Mouse (Mus musculus) cerebral cortex, adult 2 months (tissue): ENCODE measurements around the gene Gm10277.

Experiments used
- WGBS: fragments of 180-500 bp; shearing (Covaris S2); methylation state at CpG from one replicate; pipeline ENCODE4 v1.1.7; 2018; 5-methylcytosine and 5-hydroxymethylcytosine counted together

Gene Gm10277

GRCm38 (mm10) chr11:77800491-77800868 lies 12.9 kb upstream of the Gm10277 start:
- WGBS: 30% methylated on average over 9 of the region's 9 CpGs

- 44% methylated on average over 5 of the region's 5 CpGs for WGBS
Observed at GRCm38 (mm10) chr11:77795216-77795615, 7.7 kb upstream of the Gm10277 start.

- WGBS: 3% methylated on average over 19 of the region's 19 CpGs
Observed at GRCm38 (mm10) chr11:77793238-77793930, 5.8 kb upstream of the Gm10277 start.

GRCm38 (mm10) chr11:77792566-77792909 lies 5.0 kb upstream of the Gm10277 start:
- 34% methylated on average over 7 of the region's 7 CpGs for WGBS

GRCm38 (mm10) chr11:77791752-77792565 lies 4.4 kb upstream of the Gm10277 start:
- 23% methylated on average over 12 of the region's 12 CpGs for WGBS

- WGBS: 34% methylated on average over 8 of the region's 8 CpGs
Observed at GRCm38 (mm10) chr11:77791241-77791727, 3.7 kb upstream of the Gm10277 start.

GRCm38 (mm10) chr11:77790286-77790685 lies 2.7 kb upstream of the Gm10277 start:
- WGBS: 15% methylated on average over 9 of the region's 9 CpGs

GRCm38 (mm10) chr11:77789512-77789911 lies 2.0 kb upstream of the Gm10277 start:
- WGBS: 96% methylated on average over 5 of the region's 5 CpGs

- WGBS: 38% methylated on average over 7 of the region's 7 CpGs
Observed at GRCm38 (mm10) chr11:77785768-77786561, 1.6 kb downstream of the Gm10277 start.

GRCm38 (mm10) chr11:77785396-77785767 lies 2.2 kb downstream of the Gm10277 start:
- WGBS: 37% methylated on average over 5 of the region's 5 CpGs

GRCm38 (mm10) chr11:77784894-77785293 lies 2.7 kb downstream of the Gm10277 start:
- WGBS: 63% methylated on average over 9 of the region's 9 CpGs

- WGBS: 26% methylated on average over 18 of the region's 18 CpGs
Observed at GRCm38 (mm10) chr11:77783747-77784646, 3.5 kb downstream of the Gm10277 start.

- 33% methylated on average over 10 of the region's 10 CpGs for WGBS
Observed at GRCm38 (mm10) chr11:77783211-77783746, 4.3 kb downstream of the Gm10277 start.

GRCm38 (mm10) chr11:77782104-77782815 lies 5.3 kb downstream of the Gm10277 start:
- WGBS: 75% methylated on average over 7 of the region's 7 CpGs

GRCm38 (mm10) chr11:77781088-77781487 lies 6.5 kb downstream of the Gm10277 start:
- 47% methylated on average over 7 of the region's 7 CpGs for WGBS

- WGBS: 81% methylated on average over 1 of the region's 1 CpGs
Observed at GRCm38 (mm10) chr11:77779240-77779639, 8.3 kb downstream of the Gm10277 start.

- 93% methylated on average over 17 of the region's 17 CpGs for WGBS
Observed at GRCm38 (mm10) chr11:77777937-77778336, 9.6 kb downstream of the Gm10277 start.

GRCm38 (mm10) chr11:77777436-77777835 lies 10.1 kb downstream of the Gm10277 start:
- WGBS: 94% methylated on average over 17 of the region's 17 CpGs

- 36% methylated on average over 9 of the region's 9 CpGs for WGBS
Observed at GRCm38 (mm10) chr11:77775701-77776400, 11.7 kb downstream of the Gm10277 start.
